Mouse (Mus musculus) heart, postnatal 14 days (tissue): ENCODE results near the gene Rsg1. TPM values are rescaled to one million over a fixed set of nuclear protein-coding genes. Genes with fewer than 3 reads are reported as not detected.

Experiments
- DNase-seq, 2 experiments: peaks; one replicate each; pipeline ENCODE4 v3.0.0; 2021 to 2022
- intact Hi-C: fragments of 180-260 bp; cut with DNase I; formaldehyde crosslinking; loops from one replicate; pipeline ENCODE4 v1.15.1; 2025
- long read RNA-seq, 2 experiments: library from polyadenylated mRNA; stranded (forward); transcript quantifications; one replicate each; pipeline ENCODE4 v2.0.0; 2021
- total RNA-seq, 2 experiments: library from RNA; stranded (reverse); gene quantifications; 2 replicates each; pipeline ENCODE4 v1.2.3; 2021

Rsg1 gene
- total RNA-seq: under 1 TPM; 0.68 to 0.86 TPM
- long read RNA-seq, experiment 1: 0 reads
- long read RNA-seq, experiment 2: 0 reads

DNA sequence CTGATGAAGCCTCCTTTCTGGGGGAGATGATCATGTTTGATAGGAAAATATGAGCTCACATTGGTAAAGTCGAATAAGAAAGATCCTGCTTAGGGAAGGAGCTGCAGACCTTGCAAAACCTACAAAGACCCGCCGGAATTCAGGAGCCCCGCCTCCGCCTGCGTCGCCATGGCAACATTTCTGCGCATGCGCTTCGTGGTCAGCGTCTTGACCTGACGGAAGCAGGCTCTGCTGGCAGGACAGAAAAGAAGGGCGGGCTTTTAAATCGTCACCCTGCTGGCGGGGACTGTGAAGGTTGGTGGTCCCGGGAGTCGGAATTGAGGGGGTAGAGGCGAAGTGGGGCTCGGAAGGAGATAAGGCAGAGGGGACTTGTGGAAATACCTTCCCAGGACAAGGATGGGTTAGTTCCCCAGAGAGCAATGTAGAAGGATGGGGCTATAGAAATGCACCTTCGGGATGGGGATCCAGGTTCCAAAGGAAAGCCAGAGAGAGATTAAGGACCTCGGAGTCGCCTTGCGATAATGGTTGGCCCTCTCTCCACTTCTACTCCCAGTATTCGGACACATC, at the start of gene Rsg1:
TSS of gene Rsg1 (plus strand) at position 187 of the 567 bp plus-strand sequence.
- DNase-seq: peak; percentile 95 to 96
- intact Hi-C loops: loop anchor here (5.0 kb wide), 1 partner anchor 72 kb away; no protein-coding TSS in a partner anchor

DNA sequence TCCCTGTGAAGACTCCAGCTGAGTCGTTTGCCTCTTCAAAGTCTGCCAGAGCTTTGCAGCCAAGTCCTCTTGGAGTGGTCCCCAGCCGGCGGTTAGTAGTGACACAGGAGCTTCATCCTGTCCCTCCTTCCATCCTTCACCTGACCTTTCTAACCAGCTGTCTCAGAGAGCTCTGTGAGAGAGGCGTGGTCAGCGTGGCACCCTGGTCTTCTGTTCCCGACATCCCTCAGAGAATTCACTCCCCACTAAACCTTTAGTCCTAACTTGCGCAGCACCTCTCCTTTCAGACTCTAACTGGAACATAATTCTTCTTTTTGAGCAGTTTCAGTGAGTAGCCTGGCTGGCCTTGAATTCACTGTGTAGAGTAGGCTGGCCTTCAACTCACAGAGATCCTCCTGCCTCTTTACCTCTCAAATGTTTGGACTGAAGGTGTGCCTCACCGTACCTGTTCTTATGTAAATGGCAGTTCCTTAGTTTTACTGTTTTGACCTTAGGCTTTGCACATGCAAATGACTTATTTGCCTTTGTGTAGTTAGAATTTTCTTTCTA, 47.9 kb upstream of the Rsg1 start:
- DNase-seq: no peak
- intact Hi-C loops: no loop called here

DNA sequence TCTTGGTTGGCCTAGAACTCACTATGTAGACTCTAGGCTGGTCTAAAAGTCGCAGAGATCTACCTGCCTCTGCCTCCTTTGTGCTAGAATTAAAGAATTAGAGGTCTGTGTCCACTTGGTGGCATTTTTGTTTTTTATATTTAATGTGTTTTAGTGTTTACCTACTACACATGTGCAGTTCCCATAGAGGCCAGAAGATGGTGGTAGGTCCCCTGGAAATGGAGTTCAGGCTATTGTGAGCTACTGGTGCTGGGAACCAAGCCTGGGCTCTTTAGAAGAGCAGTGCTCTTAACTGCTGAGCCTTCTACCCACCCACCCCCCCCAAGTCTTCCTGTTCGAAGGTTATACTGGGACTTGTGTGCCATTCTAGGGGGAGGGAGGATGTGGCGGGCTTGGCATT, 46.6 kb upstream of the Rsg1 start:
- no peak for DNase-seq
- intact Hi-C loops: no loop called here

DNA sequence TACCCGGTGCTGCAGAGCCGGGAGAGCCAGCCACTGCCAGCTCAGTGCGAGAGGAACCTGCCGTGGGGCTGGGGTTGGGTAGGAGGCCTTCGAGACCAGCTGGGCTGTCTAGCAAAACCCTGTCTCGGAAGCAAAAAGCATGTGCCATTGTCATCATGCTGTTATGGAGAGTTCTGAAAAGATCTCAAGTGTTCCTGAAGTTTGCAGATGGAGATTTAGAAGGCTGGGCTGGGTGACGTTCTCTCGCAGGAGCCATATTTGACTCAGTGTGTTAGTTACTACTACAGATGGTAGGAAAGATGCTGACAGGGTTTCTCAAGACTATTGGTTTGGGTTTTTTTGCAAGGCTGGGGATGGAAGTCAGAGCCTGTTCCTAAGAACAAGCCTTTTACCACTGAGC, 41.6 kb upstream of the Rsg1 start:
- no peak for DNase-seq
- intact Hi-C loops: no loop called here

DNA sequence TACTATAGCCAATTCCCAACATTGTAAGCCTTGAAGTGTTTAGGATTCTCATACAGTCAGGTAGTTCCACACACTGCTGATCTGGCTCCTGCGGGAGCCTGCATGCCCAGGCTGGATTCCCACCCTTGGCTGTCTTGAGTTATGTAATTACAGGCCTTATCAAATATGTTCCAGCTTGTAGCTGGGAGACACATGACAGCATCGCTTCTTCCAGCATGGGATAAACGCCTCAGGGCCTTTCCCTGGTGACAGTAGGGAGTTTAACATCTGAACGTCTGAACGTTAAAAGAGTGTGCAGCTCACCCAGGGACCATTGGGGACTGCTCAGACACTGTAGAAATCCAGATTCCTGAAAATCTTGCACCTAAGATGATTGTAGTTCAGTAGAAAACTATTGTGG, 38.0 kb upstream of the Rsg1 start:
- intact Hi-C loops: no loop called here
- peak; percentile 11 to 23 for DNase-seq

DNA sequence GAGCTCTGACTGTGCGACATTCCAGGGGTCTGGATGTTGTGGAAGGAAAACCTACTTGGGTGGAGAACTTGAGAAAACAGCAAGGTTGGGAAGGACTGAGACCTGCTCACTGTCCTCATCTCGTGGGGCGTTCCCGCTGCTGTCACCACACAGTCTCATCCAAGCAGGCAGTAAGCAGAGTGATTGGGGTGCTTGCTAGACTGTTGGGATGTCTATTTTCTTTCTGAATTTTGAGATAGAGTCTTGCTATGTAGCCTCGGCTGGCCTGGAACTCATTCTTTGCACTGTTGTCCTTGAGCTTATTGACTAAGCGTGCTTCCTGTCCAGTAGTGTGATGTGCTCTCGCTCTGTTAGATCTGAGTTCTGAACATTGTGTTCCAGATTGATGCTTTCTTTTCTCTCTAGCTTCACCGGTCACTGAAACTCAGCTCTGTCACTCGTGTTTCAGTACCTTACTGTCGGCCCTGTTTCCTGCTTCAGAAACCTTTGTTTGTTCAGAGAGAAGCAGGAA, 37.4 kb upstream of the Rsg1 start:
- no peak for DNase-seq
- intact Hi-C loops: no loop called here

DNA sequence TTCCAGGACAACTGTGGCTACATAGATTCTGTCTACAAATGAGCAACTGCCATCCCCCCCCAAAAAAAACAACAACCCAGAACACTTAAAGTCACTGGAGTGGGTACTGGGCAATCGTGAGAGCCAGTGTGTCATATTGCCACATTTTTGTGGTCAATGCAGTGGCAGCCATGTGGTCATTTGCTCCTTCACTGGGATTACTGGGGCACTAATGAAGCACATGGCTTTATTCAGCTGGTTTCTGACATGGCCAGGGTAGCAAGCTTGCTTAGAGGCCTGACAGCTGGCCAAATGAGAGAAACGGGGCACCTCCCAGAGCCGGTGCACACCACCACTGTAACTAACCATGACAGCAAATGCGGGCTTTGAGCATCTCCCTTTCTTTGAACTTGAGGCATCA, 35.3 kb upstream of the Rsg1 start:
- no peak for DNase-seq
- intact Hi-C loops: no loop called here

DNA sequence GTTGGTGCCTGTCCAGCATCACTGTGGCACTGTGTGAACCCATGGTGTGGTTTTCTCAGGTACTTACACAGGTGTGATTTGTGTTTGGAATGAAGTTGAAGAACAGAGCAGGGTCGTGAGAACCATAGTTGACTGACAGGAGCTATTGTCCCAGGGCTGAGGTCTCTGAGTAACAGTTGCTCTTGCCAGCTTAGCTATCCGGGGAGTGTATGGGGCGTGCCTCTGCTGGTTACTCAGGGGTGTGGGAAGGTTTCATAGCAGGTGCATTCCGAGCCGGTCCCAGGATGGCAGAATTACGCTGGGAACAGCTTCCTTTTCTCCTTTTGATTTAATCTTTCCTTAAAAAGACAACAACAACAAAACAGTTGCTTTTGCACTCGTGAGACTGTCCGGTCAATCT, 32.9 kb upstream of the Rsg1 start:
- no peak for DNase-seq
- intact Hi-C loops: no loop called here

DNA sequence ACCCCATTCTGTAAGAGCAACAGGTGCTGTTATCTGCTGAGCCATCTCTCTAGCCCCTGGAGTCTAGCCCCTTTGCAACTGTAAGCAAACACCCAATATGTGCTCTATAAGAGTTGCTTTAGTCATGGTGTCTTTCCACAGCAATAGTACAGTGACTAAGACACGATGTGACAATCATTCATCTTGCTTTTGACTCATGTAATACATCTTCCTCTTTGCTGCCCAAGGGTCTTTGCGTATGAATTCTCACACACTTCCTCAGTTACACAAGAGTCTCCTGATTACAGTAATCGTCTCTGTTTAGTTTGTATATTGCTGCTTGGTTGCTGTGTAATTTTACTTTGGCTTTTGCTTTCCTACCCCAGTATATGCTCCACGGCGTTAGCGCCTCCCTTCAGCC, 31.8 kb upstream of the Rsg1 start:
- intact Hi-C loops: no loop called here
- DNase-seq: no peak

DNA sequence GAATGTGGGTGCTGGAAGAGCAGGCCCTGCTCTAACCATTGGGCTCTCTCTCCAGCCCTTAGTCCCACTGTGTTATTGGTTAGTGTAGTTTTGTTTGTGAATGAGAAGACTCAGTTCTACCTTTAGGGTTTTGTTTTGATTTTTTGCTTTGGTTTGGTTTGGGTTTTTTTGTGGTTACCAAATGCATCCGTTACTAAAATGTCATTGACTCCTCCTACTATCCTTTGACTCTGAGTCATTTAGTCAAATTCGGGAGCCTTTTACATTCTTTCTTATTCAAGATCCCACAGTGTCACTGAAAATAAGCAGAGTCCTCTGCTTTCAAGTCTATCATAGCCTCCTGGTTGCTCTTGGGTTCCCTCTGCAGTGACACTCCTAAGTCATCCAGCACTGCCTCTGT, 29.8 kb upstream of the Rsg1 start:
- no peak for DNase-seq
- intact Hi-C loops: no loop called here

DNA sequence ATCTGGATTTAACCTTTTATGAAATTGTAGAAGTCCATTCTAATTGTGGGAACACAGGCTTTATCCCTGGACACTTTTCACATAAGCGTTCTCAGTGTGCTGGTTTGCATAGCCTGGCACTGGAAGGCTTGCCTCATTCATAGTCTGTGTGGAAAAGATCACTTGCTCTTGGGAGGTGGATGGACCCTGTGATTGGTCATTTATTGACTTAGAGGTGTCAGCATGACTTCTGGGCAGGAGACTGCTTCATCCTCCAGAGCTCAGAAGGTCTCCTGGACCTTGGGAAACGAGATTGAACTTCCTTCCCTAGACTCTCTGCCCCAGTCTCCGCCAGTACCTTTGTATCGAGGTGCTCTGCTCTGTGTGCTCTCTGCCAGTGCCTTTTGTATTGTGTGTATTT, 29.3 kb upstream of the Rsg1 start:
- intact Hi-C loops: no loop called here

DNA sequence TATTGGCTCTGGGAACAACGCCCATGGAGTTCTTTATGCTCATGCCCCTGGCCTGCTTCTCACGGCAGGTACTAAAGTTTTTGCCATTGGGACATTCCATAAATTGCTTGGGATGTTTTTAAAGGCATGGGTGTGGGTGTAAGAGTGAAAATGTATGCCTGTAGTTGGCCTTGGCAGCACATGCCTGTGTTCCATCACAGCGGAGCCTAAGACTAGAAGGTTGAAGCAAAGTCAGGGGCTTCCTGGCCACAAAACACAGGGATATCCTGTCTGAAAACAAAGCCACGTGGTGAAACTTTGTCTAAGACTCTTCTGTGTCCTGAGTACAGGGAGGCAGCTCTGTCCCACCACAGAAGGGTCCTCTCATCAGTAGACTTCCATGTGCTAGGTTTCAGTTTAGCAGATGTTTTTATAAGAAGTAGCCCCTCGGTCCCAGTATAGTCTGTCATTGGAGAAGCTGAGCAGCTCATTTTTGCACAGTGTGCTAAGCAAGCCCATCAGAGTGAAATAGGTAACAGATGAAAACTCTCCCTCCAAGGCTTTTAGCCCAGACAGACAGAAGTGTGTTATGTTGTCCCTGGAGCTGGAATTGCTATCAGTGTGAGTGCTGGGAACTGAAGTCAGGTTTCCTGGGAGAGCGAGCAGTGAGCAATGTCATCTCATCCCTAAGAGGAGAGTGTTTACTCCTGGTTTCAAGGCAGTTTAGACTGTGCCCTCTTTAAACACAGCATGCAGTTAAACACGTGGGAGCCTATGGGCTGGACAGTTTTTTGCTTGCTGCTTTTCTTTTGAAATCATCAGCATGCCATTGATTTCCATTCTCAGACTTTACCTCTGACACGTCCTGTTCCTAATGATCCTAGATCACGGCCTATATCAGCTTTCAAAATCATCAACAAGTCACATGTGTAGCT, 26.6 kb upstream of the Rsg1 start:
- intact Hi-C loops: no loop called here
- no peak for DNase-seq

More for the DNA sequence above, 29.3 kb upstream of the Rsg1 start:
- DNase-seq: no peak

DNA sequence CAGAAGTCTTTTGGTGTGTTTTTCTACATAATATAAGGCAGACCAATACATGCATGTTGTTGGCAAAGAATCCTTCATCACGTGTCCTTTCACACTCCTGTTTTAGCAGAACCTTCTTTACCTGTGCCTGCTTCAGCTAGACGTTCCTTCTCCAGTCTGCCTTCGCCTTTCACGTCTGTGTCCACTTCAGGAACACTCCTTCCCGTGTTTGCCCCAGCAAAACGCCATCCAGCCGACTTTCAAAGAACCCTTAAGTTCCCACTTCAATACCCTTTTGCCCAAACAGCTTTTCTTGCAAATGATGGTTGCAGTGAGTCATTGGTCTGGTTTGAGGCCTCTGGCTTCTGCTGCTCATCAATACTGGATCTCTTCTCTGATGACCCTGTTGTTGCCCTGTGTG, 22.5 kb upstream of the Rsg1 start:
- intact Hi-C loops: no loop called here
- no peak for DNase-seq

DNA sequence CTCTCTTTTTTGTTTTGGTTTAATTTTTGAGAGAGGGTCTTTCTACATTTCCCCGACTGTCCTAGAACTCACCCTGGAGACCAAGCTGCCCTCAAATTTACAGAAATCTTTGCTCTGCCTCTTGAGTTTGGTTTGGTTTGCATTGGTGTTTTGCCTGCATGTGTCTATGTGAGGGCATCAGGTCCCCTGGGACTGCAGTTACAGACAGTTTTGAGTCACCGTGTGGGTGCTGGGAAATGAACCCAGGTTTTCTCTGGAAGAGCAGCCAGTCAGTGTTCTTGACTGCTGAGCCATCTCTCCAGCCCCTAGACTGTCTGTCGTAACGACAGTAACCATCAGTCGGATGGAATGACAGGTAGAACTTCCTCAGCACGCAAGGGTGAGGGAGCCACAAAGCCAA, 19.2 kb upstream of the Rsg1 start:
- no peak for DNase-seq
- intact Hi-C loops: no loop called here

DNA sequence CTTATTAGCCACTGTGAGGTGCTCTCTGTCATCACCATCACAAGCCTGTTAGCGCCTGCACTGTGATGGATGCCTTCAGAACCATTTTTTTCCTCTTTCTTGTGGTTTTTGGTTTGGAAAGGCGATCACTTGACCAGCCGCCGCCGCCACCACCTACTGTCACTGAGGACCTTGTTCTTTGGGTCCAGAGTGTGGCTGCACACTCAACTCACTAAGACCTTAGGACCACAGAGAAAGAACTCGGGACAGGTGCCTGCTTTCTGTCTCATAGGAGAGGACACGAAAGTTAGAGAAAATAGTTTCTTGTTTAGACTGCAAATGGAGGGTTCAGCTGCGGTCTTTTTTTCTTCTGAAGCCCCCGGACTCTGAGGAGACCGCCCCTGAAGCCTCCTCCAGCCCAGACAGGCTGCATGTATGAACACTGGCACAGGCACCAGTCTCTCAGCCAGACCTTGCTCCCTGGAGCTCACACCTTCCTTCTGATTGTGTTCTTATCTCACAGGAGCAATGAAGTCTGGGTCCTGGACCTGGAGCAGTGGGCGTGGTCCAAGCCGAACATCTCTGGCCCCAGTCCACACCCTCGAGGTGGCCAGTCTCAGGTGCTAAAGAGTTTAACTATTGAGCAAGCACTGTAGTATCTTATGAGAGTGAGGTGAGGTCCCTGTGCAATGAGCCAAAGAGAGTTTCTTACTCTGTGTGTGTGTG, 16.6 kb upstream of the Rsg1 start:
- DNase-seq: no peak
- intact Hi-C loops: no loop called here

DNA sequence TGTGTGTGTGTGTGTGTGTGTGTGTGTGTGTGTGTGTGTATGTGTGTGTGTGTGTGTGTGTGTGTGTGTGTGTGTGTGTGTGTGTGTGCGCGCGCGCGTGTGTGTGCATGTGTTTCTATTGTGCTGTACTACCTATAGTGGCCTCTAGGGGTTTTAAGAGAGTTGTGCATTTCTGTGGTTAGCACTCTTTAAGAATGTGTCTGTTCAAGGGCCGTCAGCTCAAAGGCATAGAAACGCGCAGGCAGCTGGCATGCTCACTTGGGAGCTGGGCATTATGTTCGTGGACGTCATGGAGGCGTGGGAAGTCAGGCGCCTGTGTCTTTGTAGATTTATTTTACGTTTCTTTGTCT, 16.1 kb upstream of the Rsg1 start:
- no peak for DNase-seq
- intact Hi-C loops: no loop called here

DNA sequence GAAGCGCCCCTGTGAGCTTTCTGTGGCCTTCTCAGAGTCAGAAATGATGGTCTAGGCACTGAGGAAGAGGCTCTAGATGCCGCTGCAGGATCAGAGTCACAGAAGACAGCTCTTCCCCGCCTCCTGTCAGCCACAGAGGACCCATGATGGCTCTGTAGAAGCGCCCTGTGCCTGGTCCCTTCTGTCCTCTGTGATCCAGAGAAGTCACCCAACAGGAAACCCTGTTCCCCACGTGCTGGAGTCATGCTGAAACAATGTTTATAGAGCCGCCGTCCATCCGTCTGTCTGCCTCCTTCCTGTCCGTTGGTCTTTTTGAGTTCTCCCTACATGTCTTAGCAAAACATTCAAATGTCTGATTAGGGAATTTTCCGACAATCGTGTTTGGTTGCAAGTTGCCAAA, 12.8 kb upstream of the Rsg1 start:
- peak in 1 of 2 experiments; percentile 33 for DNase-seq
- intact Hi-C loops: loop anchor here (5.0 kb wide), 1 partner anchor 54 kb away; the partner anchor contains the start of gene Fbxo42

DNA sequence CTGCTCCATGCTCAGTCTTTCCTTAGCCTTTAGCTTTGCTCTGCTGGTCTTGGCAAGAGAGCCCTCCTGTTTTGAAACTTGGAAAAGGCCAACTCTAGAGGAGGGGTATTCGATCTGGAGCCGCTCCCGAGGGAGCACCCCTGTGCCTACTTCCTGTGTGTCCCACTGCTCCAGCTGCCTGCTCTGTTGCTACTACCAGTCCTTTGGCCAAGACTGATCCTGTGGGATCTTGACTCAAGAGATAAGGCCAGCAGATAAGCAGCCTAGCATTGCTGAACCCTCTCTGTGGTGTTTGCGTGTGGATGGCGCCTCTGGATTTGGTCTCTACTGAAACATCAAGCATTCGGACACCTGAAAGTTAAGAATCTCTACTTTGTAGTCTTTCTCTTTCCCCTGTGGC, 11.6 kb upstream of the Rsg1 start:
- DNase-seq: no peak
- intact Hi-C loops: loop anchor here (2.0 to 5.0 kb wide), 2 partner anchors 55 to 161 kb away; partner anchors contain the start of gene Fbxo42

DNA sequence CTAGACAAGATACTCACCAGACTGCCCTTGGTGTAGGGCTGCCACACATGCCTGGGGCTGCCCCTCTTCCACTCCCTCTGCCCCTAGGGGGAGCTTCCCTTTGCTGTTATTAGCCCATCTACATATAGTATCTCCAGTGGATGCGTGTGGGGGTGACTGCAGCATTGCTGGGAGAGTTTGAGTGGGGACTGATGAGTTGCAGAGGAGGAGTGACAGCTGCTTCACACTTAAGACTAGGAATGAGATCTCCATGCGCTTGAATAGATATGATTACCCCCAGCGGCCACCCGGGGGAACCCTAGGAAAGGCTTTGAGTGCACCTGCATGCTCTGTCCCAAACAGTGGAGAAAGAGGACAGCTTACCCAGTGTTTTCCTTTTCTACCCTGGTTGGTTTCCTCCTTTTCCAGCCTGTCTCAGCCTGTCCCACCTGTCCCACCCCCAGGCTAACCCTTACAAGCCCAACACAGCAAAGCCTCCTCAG, 9.1 kb upstream of the Rsg1 start:
- intact Hi-C loops: loop anchor here (5.0 kb wide), 1 partner anchor 57 kb away; the partner anchor contains the start of gene Fbxo42

DNA sequence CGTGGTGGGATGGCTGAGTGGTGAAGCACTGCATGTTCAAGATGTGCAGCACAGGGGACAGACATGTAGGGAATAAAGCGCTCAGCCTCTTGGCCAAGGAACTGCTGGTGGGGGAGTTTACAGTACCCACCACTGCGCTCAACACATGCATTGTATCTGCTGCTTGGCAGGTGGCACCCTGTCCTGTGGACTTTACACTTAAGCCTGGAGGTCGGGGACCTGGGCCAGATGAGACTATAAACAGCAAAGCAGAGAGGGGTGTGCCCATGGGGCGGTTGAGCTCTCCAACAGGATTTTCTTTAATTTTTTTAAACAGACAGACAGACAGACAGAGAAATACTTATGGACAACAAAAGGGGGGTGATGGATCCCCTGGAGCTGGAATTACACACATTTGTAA, 6.7 kb upstream of the Rsg1 start:
- intact Hi-C loops: loop anchor here (2.0 kb wide), 1 partner anchor 62 kb away; no protein-coding TSS in a partner anchor
- DNase-seq: no peak

More for the DNA sequence above, 9.1 kb upstream of the Rsg1 start:
- peak; percentile 48 to 57 for DNase-seq
